ENCODE assay signal across 11 mouse cellular contexts in genomic region chr10:84143674-84144343, GRCm38 (mm10).
DNase-seq lines count a peak whose midpoint lies in the region; ATAC-seq and TF ChIP-seq lines count a peak whose summit lies in the region.
"Had no signal": no experiment of that assay in that cellular context is flagged by ENCODE, and none has a peak within 500 bp of the region (broad histone marks: within the 10 kb centered on the region; RNA-seq: fewer than 3 reads in every experiment).

No protein-coding gene starts in this region.

- H3K27me3 ChIP-seq in limb, embryonic 14.5 days (ENCODE audit: control insufficient read depth, insufficient read depth, low read length), result no peaks in the 10 kb centered on the region
- H3K27me3 ChIP-seq: Patski; stomach, embryonic 15.5 days had no signal

- no peak overlapping the region for H3K9ac ChIP-seq in limb, embryonic 14.5 days (ENCODE audit: low read depth, low read length, severe bottlenecking)
- H3K9ac ChIP-seq: stomach, embryonic 15.5 days had no signal

- peaks cover 3% of the 10 kb centered on the region; the same call in 1 of the 2 replicates for H3K4me1 ChIP-seq in lung, adult 2 months (ENCODE audit: control insufficient read depth, insufficient read depth, low read length)
- H3K4me1 ChIP-seq in limb, embryonic 14.5 days (ENCODE audit: control insufficient read depth, insufficient read depth, low read length), result peaks cover 20% of the 10 kb centered on the region

- no peak overlapping the region for H3K4me3 ChIP-seq in lung, adult 2 months (replicated peaks; ENCODE audit: extremely low read depth, low read depth, low read length)
- no peak overlapping the region for H3K4me3 ChIP-seq in gastrocnemius, adult 2 months
- H3K4me3 ChIP-seq in limb, embryonic 14.5 days (replicated peaks; ENCODE audit: low read length), result no peak overlapping the region
- H3K4me3 ChIP-seq: stomach, embryonic 15.5 days had no signal

- no peak for TF ChIP-seq POLR2A in lung, adult 2 months (IDR thresholded peaks at IDR 0.05; ENCODE audit: borderline replicate concordance, extremely low read depth, low read depth, low read length)
- TF ChIP-seq POLR2A in limb, embryonic 14.5 days (IDR thresholded peaks at IDR 0.05; ENCODE audit: borderline replicate concordance, extremely low read depth, insufficient read depth, insufficient read length), result no peak

- no peak for TF ChIP-seq CTCF in lung, adult 2 months (IDR thresholded peaks at IDR 0.05; ENCODE audit: insufficient read depth, low read length)
- TF ChIP-seq CTCF in gastrocnemius, adult 2 months (IDR thresholded peaks at IDR 0.05), result no peak

- peak; percentile 22 to 56 for DNase-seq in lung, adult 18-20 months
- DNase-seq in lung, adult 2 months, result no peak
- DNase-seq in gastrocnemius, adult 2 months, result peak; percentile 54
- peak; percentile 59 for DNase-seq in limb, embryonic 14.5 days (ENCODE audit: low spot score)
- DNase-seq in cerebellum, postnatal 4 days (ENCODE audit: low spot score in 2 of 2), result no peak
- DNase-seq in urinary bladder, postnatal 25 days (ENCODE audit: low spot score), result no peak
- DNase-seq in cerebellum, adult 11 months, result no peak

- ATAC-seq in limb, embryonic 14.5 days (ENCODE audit: low FRiP score, low read depth), result peak; percentile 82
- ATAC-seq: intestine, embryonic 16.5 days; Patski had no signal

- intact Hi-C loops in gastrocnemius, adult 2 months (cut with DNase I), result no loop called here

- 26% methylated on average over 5 of the region's 5 CpGs for WGBS in lung, adult 2 months
- 9% methylated on average over 5 of the region's 5 CpGs for whole genome bisulfite sequencing in limb, embryonic 14.5 days

- H3K9me3 ChIP-seq in limb, embryonic 14.5 days (ENCODE audit: control insufficient read depth, low read length), result no peaks in the 10 kb centered on the region
- H3K9me3 ChIP-seq: stomach, embryonic 15.5 days had no signal

- no peaks in the 10 kb centered on the region for H3K36me3 ChIP-seq in limb, embryonic 14.5 days (ENCODE audit: control insufficient read depth, insufficient read depth, low read length)
- H3K36me3 ChIP-seq: stomach, embryonic 15.5 days had no signal

- H3K4me2 ChIP-seq in limb, embryonic 14.5 days (replicated peaks; ENCODE audit: low read depth, low read length, severe bottlenecking), result no peak overlapping the region
- H3K4me2 ChIP-seq: liver, embryonic 11.5 days; stomach, embryonic 15.5 days had no signal

- H3K27ac ChIP-seq in gastrocnemius, adult 2 months, result peak overlapping the region; percentile 71
- H3K27ac ChIP-seq in limb, embryonic 14.5 days (replicated peaks; ENCODE audit: low read depth, low read length), result peak overlapping the region; percentile 27; the same call in 1 of the 2 replicates
- H3K27ac ChIP-seq: stomach, embryonic 15.5 days had no signal

Comparison
In these comparisons a context has a peak if more than half of its experiments do, and no peak if none do; other contexts are left out.
1. DNase-seq: peak in lung, adult 18-20 months (2 of 2), gastrocnemius, adult 2 months (single experiment) and limb, embryonic 14.5 days (single experiment); none in lung, adult 2 months (single experiment), cerebellum, postnatal 4 days (0 of 2), urinary bladder, postnatal 25 days (single experiment) and cerebellum, adult 11 months (single experiment).